Mouse (Mus musculus): Measurements from ENCODE around the gene Cfap61.

DNA sequence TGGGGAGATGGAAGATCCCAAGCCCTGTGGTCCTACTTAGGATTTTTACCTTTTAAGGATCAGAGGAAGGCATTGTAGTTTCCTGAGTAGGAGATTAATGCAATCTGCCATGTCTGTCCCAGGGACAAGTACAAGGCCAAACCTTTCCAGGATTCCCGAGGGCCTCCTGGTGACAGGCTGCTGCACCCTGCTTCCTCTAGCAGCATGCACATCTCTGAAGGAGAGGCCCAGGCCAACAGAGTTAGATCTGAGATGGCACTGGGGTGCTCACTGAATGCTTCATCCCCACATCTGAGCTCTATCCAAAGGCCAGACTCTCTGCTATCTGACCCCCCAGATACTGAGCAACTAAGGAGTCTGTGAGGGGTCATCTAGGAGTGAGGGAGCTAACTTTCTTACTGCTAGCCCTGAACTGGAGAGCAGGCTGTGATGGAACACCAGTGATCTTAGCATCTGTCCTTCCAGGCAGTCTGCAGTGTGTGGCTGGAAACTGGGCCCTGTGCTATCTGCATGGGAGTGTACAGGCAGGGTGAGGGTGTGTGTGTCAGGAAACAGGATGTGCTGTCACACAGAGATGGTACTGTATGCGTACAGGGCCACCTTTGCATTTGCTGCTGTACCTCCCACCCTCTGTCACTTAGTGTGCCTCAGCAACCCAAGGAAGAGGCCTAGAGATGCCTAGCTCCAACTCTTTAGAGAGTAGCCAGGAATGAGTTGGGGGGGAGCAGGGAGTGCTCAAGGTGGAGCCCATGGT lies 75.2 kb downstream of the Cfap61 start:
- TF ChIP-seq GATA1 (IDR thresholded peaks at IDR 0.05; ENCODE audit: borderline replicate concordance, low read length) (no peak), FLI1 (IDR thresholded peaks at IDR 0.05; ENCODE audit: low read length) (no peak)
